Mouse (Mus musculus) E14TG2a.4 (cell line): ENCODE measurements around the gene Stambp.

Experiments used
- H3K27me3 ChIP-seq: 2 replicates; pipeline ENCODE4 v1.6.1; 2014; ENCODE audit warnings: low read length, control low read depth; ENCODE audit not compliant: insufficient read depth
- H3K36me3 ChIP-seq: 2 replicates; pipeline ENCODE4 v1.6.1; 2014; ENCODE audit warnings: low read length, control low read depth; ENCODE audit not compliant: insufficient read depth
- H3K4me1 ChIP-seq: replicated peaks from 2 replicates; pipeline ENCODE4 v1.6.1; 2014; ENCODE audit warnings: low read depth, low read length, control low read depth
- H3K4me3 ChIP-seq: replicated peaks from 2 replicates; pipeline ENCODE4 v1.5.1; 2014; ENCODE audit warnings: mild to moderate bottlenecking, low read length
- H3K9me3 ChIP-seq: 2 replicates; pipeline ENCODE4 v1.6.1; 2014; ENCODE audit warnings: low read length, control low read depth
- CTCF ChIP-seq: conservative IDR thresholded peaks from 2 replicates; pipeline ENCODE4 v1.5.1; 2014; ENCODE audit warnings: low read length
- NANOG ChIP-seq: IDR thresholded peaks from 2 replicates; pipeline ENCODE4 v1.6.1; 2014; ENCODE audit warnings: borderline replicate concordance, low read length, mixed read lengths
- POU5F1 ChIP-seq: IDR thresholded peaks from 2 replicates; pipeline ENCODE4 v1.6.1; 2014; ENCODE audit warnings: low read length, borderline replicate concordance

The Stambp gene

DNA sequence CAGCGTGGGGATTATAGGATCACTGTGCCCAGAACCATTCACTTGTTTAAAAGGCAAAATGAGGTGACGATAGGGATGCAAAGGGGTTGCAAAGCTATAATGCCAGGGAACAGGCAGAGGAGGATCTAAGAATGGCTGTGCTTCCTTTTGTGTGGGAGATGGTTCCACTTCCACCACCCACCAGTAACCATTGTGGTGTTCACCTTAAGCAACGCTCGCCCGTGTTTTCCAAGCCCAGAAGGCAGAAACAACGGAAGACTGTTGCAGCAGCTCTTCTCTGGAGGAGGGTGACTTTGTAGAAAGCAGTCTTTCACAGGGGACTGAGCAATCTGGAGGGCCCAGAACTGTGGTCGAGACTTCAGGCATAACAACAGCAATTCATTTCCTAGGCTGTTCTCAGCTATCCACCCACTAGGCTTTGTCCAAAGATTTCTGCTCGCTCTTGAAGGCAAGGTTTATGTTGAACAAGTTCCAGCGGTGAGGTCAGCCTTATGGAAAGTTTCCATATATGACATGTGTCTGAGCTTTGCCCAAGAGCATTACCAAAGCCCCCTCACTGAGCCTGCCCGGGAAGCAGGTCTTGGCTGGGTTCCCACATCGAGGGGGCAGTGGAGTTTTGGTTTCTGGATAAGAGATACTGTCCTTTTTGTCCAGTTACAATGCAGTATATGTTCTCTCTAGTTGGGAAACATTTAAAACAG, 30.6 kb downstream of the Stambp start:
- Histone ChIP-seq H3K36me3 (no peaks in the 10 kb centered on the region), H3K9me3 (no peaks in the 10 kb centered on the region), H3K27me3 (peaks cover 6% of the 10 kb centered on the region; the same call in 1 of the 2 replicates), H3K4me3 (no peak overlapping the region), H3K4me1 (no peaks in the 10 kb centered on the region)
- TF ChIP-seq NANOG (no peak), POU5F1 (no peak), CTCF (no peak)

DNA sequence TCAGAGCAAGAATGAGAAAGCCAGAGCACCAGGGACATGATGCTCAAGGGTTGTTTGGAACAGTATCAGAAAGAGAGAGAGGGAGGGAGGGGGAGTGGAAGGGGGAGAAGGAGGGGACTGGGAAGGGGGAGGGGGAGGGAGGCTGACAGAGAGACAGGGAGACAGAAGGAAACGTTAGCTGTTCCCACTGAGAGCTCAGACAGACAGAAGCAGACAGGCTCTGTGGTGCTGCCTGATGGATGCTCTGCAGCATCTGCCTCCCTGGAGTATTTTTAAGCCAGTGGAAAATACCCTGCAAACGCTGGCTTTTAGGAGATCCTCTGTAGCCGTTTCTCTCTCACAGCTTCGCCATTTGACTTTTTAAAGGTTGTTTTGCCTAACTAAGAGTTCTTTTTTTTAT, 32.5 kb downstream of the Stambp start:
- peaks cover 9% of the 10 kb centered on the region; the same call in 1 of the 2 replicates for H3K27me3 ChIP-seq
- TF ChIP-seq NANOG (no peak), POU5F1 (no peak), CTCF (no peak)
- H3K36me3 ChIP-seq = no peaks in the 10 kb centered on the region
- H3K4me3 ChIP-seq = no peak overlapping the region
- H3K4me1 ChIP-seq = peaks cover 4% of the 10 kb centered on the region; the same call in 1 of the 2 replicates
- H3K9me3 ChIP-seq = no peaks in the 10 kb centered on the region

DNA sequence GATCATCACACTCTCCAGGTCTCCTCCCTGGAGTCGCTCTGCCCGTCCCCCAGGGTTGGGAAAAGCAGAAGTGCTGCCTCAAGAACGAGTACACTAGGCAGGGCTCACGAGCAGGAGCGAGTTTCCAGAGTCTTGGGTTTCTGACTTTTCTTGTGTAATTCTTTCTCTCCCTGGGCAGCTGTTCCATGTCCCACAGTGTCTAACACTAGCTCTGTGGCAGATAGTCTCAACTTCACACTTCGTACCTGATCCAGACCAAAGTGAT, 35.8 kb downstream of the Stambp start:
- Histone ChIP-seq H3K9me3 (no peaks in the 10 kb centered on the region), H3K27me3 (peaks cover 20% of the 10 kb centered on the region), H3K36me3 (no peaks in the 10 kb centered on the region), H3K4me1 (peaks cover 4% of the 10 kb centered on the region; the same call in 1 of the 2 replicates), H3K4me3 (no peak overlapping the region)
- TF ChIP-seq NANOG = no peak
- no peak for TF ChIP-seq CTCF
- no peak for TF ChIP-seq POU5F1

DNA sequence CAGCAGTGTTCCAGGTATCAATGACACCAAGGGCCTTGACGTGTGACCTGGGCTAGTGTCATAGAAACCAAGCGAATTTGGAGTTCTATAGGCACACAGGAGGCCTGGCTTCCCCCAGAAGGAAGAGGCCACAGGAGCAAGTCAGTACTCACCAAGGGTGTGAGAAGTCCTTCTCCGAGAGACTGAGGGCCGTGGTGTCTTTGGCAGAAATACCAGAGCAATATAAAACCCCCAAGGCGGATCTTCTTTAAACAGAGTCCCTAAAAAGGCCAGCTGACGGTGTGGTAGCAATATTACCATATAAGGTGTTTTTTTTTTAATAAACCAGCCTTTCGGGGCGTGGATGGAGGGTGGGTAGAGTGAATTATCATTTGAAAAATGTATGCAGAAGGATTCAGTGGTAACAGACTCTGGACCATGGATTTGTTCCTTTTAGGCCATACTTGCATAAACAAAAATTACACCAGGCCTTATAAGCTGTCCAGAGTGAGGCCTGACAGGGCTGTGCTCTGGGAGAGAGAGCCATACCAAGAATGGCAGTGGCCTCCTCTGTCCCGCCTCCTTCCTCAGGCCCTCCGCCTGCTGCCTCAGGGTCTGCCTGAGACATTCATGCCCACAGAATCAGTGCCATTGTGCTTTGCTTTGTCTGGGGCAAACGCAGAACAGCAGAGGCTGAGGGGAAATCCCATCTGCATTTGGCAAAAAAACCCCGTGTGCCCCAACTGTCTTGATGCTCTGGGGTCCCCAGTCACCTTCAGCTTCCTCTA, 36.3 kb downstream of the Stambp start, which contains the start of gene Actg2:
Actg2 (minus strand) TSS at position 238 of the 767 bp plus-strand sequence.
- H3K9me3 ChIP-seq = no peaks in the 10 kb centered on the region
- H3K4me1 ChIP-seq = peaks cover 4% of the 10 kb centered on the region; the same call in 1 of the 2 replicates
- H3K4me3 ChIP-seq = no peak within 1 kb of the TSS
- H3K36me3 ChIP-seq = no peaks in the 10 kb centered on the region
- peaks cover 21% of the 10 kb centered on the region for H3K27me3 ChIP-seq
- TF ChIP-seq NANOG = no peak
- no peak for TF ChIP-seq CTCF
- no peak for TF ChIP-seq POU5F1

DNA sequence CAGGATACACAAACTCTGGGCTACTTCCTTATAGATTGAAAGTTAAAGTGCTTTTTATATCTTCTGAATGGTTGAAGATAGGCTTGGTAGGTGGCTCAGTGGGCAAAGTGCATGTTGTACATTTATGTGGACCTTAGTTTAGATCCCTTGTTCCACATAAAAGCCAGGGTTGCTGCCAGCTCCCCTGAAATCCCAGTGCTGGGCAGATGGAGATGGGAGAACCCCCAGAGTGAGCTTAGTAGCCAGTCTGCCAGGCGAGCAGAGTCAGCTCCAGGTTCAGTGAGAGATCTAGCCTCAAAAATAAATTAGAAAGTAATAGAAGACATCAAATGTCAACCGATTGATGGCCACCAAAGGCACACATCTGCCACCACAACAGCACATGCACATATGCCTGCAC, 39.9 kb downstream of the Stambp start:
- Histone ChIP-seq H3K9me3 (no peaks in the 10 kb centered on the region), H3K4me3 (no peak overlapping the region), H3K27me3 (peaks cover 18% of the 10 kb centered on the region), H3K4me1 (peaks cover 4% of the 10 kb centered on the region; the same call in 1 of the 2 replicates), H3K36me3 (no peaks in the 10 kb centered on the region)
- TF ChIP-seq NANOG (no peak), CTCF (no peak), POU5F1 (no peak)

DNA sequence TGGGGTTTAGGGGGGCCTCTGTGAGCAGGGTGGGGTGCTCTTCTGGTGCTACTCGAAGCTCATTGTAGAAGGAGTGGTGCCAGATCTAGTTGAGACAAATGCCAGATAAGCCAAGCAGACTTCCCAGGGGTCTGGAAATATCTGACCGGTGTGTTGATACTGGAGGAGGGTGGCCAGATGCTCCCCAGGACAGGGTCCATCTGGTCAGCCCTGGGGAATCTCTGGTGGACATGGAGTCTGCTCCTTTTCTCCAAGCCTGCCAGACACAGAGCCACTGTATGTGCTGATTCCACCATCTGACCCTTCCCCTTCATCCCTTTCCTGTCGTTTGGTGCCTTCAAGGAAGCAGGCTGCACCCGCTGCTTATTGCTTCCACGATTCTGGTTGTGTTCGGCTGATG, 49.3 kb downstream of the Stambp start:
- Histone ChIP-seq H3K4me3 (no peak overlapping the region), H3K9me3 (no peaks in the 10 kb centered on the region), H3K27me3 (peaks cover 4% of the 10 kb centered on the region; the same call in 1 of the 2 replicates), H3K36me3 (no peaks in the 10 kb centered on the region), H3K4me1 (peaks cover 7% of the 10 kb centered on the region)
- no peak for TF ChIP-seq POU5F1
- TF ChIP-seq NANOG = no peak
- no peak for TF ChIP-seq CTCF

DNA sequence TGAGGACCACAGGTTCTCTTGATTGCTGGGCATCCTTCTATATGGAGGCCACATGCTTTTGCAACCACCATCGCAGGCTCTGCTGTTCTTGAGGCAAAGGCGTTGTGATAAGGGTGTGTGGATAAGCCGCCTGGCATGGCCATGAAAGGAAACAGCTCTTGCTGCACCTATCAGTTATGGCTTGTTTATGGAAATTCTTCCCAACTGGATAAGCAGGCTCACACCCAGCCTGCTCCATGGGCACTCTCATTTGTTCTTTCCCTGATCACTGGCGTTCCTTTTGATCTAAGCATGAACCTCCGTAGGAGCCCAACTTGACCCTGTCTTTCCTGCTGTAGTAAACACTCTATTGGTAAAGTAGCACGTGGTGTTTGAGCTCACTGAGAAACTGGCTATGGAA, 50.7 kb downstream of the Stambp start:
- H3K36me3 ChIP-seq = no peaks in the 10 kb centered on the region
- H3K9me3 ChIP-seq = no peaks in the 10 kb centered on the region
- H3K4me3 ChIP-seq = no peak overlapping the region
- 0 out of 2 replicates have a peak, but pooled peaks cover 4% of the 10 kb centered on the region for H3K27me3 ChIP-seq
- TF ChIP-seq POU5F1 (no peak), CTCF (no peak), NANOG (no peak)
- peaks cover 7% of the 10 kb centered on the region for H3K4me1 ChIP-seq

DNA sequence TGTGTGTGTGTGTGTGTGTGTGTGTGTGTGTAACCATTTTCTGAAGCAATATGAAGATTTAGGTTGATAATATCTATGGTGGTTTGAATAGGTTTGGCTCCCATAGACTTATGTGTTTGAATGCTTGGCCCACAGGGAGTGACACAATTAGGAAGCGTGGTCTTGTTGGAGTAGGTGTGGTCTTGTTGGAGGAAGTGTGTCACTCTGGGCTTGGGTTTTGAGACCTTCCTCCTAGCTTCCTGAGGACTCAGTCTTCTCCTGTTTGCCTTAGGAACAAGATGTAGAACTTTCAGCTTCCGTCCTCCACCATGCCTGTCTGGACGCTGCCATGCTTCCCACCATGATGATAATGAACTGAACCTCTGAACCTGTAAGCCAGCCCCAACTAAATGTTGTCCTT, 53.9 kb downstream of the Stambp start:
- peaks cover 6% of the 10 kb centered on the region for H3K4me1 ChIP-seq
- H3K36me3 ChIP-seq = no peaks in the 10 kb centered on the region
- no peaks in the 10 kb centered on the region for H3K9me3 ChIP-seq
- TF ChIP-seq NANOG (no peak), CTCF (no peak), POU5F1 (no peak)
- H3K27me3 ChIP-seq = 0 out of 2 replicates have a peak, but pooled peaks cover 4% of the 10 kb centered on the region
- H3K4me3 ChIP-seq = no peak overlapping the region
